Mouse (Mus musculus) small intestine, adult 2 months (tissue): Measurements from ENCODE around the gene Rgma.

Experiments used
- CTCF ChIP-seq: fragments of 200-500 bp; IDR thresholded peaks from 2 replicates; pipeline ENCODE4 v1.5.1; 2012; ENCODE audit warnings: low read depth, mild to moderate bottlenecking, control low read depth, inconsistent platforms, low read length, moderate library complexity, mixed read lengths; ENCODE audit not compliant: insufficient replicate concordance, insufficient read length; ENCODE audit errors: extremely low read depth
- POLR2A ChIP-seq: fragments of 200-500 bp; IDR thresholded peaks from 2 replicates; pipeline ENCODE4 v1.6.1; 2012; ENCODE audit warnings: low read depth, mild to moderate bottlenecking, control low read depth, inconsistent platforms, low read length, moderate library complexity

DNA sequence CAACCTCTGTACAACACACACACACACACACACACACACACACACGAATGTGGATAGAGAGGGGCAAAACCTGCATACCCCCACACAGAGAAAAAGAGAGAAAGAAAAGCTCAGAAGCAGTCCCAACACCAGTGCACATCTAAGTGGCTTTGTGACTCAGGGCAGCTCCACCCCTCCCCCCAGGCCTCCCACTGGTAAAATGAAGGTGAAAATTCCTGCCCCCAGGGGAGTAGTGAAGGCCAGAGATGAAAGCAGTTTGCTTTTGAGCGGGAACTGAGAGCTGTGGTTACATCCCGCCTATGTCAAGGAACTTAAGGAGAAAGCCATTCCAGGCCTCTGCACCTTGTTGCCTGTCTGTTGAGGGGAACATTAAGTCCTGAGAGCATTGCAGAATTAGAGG lies 28.2 kb downstream of the Rgma start:
- TF ChIP-seq CTCF (no peak), POLR2A (no peak)
